Mouse (Mus musculus) layer of hippocampus, adult 6 months (tissue): Measurements from ENCODE around the gene Slc7a14. TPM values are rescaled to one million over a fixed set of nuclear protein-coding genes. Genes with fewer than 3 reads are reported as not detected.

Experiments used
- long read RNA-seq, 2 experiments: library from polyadenylated mRNA; unstranded; transcript quantifications; one replicate each; pipeline ENCODE4 v2.0.0; 2019 to 2020
- polyA plus RNA-seq: library from polyadenylated mRNA; unstranded; fragments of <200 nt; fragmentation: Nextera tagmentation; gene quantifications from 2 replicates; pipeline ENCODE4 v1.2.3, GENCODE M21; 2021

Gene Slc7a14
- 32.5 and 37.4 TPM in 2 replicates for polyA plus RNA-seq
- long read RNA-seq, experiment 1, full-length matches to known transcripts = 32 of 87 reads
- long read RNA-seq, experiment 1, partial matches to known transcripts = 13 of 87 reads
- long read RNA-seq, experiment 1, other reads (novel, unspliced or antisense) = 42 of 87 reads
- long read RNA-seq, experiment 2, full-length matches to known transcripts = 65 of 165 reads
- long read RNA-seq, experiment 2, partial matches to known transcripts = 16 of 165 reads
- long read RNA-seq, experiment 2, other reads (novel, unspliced or antisense) = 84 of 165 reads

DNA sequence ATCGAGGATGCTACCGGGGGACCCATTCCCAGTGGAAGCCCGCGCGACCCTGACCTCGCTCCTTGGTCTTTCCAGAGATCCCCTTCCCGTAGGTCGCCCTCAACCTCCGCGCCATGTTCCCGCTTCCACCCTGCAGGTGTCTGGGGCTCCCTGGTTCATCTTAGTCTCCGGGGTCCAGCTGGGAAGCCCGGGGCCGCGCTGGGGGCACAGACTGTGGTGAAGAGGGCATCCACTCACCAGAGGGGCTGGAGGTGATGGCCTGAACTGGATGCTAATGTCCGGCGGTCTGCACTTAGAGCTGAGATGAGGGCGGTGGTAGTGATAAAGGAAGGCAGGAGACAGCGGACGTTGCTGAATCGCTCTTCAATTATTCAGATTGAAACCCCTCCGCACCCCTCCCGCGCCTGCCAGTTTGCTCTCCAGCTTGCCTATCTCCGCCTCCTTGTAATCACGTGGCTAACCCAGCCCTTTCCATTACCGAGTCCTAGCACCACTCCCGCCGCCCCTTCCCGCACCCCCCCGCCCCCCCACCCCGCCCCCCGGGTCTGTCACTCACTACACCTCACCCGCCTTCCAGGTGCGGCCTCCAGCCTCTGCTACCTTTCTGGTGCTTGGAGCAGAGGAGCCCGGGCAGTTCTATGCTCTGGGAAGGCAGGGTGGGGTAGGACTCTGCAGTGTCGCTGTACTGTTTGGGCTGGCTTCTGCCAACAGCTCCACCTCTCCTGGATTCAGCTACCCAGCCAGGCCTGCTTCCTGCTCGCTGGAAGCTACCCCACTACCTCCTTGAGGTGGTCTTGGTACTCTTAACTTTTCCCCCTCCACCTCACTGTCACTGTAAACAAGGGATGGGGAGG, at the start of gene Slc7a14:
TSS of gene Slc7a14 (minus strand) at position 445 of the 854 bp plus-strand sequence.

Other genes with a start within 250 kb of the Slc7a14 start
- 27.4 and 31.9 TPM in 2 replicates for gene Skil, start 215.3 kb downstream of the Slc7a14 start, polyA plus RNA-seq
- gene Cldn11, start 160.5 kb downstream of the Slc7a14 start, polyA plus RNA-seq = 111 and 126 TPM in 2 replicates